Mouse (Mus musculus): ENCODE data around the gene Lrp2bp.

Gene Lrp2bp

GRCm38 (mm10) chr8:45999138-45999783 lies at the start of gene Lrp2bp:
Gene Lrp2bp (plus strand): TSS chr8:45999303.
- no peak for DNase-seq (ENCODE audit: extremely low read depth, low read depth, low spot score)

DNA sequence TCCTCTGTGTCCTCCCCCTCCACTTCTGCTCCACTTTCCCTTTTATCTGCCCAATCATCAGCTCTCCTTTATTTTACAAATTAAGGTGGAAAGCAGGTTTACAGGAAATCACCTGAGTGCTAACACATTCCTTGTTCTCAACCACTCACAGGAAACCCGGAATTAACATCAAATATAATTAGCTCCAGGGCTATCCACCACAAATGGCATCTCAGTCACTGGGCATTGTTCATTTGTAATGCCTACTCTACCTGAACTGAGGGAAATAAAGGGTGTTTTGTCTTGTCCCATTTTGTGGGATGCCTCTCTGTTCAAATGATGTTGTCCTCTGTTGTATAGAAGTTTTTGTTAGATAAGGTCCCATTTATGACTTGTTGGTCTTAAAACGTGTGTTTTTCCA lies 48.5 kb upstream of the Lrp2bp start:
- DNase-seq (ENCODE audit: extremely low read depth, low read depth, low spot score), result no peak

GRCm38 (mm10) chr8:45970894-45971293 lies 28.2 kb upstream of the Lrp2bp start:
- no peak for DNase-seq (ENCODE audit: extremely low read depth, low read depth, low spot score)

- no peak for DNase-seq (ENCODE audit: extremely low read depth, low read depth, low spot score)
These were observed 25.1 kb upstream of the Lrp2bp start for GRCm38 (mm10) chr8:45973988-45974505.

DNA sequence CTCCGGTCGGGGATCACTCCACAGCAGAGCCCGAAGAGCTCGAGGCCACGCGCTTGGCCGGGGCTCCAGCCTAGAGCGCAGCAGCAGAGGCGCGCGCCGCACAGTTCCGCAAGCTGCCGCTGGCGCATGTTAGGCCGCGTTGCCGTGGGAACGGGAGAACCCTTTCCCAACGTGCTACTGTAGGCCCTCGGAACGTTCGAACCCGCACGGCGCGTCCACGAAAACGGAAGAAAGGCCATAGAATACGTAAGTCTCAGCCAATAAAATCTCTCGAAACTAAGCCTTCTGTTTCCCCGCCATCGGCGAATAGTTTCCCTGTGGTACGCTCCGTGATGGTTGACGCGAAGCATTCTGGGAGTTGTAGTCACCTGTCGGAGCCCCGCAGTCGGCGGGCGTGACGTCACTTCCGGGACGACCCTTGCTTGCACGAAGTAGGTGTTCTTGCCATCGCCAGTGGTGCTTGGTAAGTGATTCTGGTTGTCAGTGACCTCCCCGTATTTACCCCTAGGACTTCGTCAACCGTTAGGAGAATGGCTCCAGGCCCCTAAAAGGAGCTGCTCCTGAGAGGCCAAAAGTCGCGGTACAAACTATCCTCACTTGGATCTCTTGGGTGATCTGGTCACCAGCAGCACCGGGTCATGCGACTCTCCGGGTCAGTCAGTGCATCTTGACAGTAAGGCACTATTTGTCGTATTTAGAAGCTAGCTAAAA lies 23.8 kb upstream of the Lrp2bp start, which contains the start of the genes 1700029J07Rik and Ufsp2:
Gene 1700029J07Rik, minus strand, starts transcription at position 127 of the 711 bp plus-strand sequence.
Gene Ufsp2, plus strand, starts transcription at position 403 of the 711 bp plus-strand sequence.
- DNase-seq (ENCODE audit: extremely low read depth, low read depth, low spot score), result peak; percentile 87

GRCm38 (mm10) chr8:45975837-45976468 lies 23.1 kb upstream of the Lrp2bp start:
- DNase-seq (ENCODE audit: extremely low read depth, low read depth, low spot score), result no peak

- no peak for DNase-seq (ENCODE audit: extremely low read depth, low read depth, low spot score)
These were observed 12.4 kb upstream of the Lrp2bp start for GRCm38 (mm10) chr8:45986665-45987064.

DNA sequence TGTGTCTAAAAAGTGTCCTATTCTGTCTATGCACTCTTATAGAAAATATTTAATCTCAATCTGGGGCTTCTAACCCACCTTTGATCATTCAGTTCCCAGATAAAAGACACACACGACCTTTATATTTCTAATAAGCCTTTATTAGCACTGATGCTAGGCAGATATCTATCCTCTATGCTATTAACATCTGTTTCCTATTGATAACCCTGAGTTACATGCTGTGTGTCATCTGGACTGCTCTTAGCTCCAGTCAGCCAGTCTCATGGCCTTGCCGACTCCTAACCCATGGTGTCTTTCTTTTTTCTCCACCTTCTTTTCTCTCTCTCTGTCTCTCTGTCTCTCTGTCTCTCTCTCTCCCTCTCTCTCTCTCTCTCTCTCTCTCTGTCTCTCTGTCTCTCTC lies 10.9 kb upstream of the Lrp2bp start:
- no peak for DNase-seq (ENCODE audit: extremely low read depth, low read depth, low spot score)

DNA sequence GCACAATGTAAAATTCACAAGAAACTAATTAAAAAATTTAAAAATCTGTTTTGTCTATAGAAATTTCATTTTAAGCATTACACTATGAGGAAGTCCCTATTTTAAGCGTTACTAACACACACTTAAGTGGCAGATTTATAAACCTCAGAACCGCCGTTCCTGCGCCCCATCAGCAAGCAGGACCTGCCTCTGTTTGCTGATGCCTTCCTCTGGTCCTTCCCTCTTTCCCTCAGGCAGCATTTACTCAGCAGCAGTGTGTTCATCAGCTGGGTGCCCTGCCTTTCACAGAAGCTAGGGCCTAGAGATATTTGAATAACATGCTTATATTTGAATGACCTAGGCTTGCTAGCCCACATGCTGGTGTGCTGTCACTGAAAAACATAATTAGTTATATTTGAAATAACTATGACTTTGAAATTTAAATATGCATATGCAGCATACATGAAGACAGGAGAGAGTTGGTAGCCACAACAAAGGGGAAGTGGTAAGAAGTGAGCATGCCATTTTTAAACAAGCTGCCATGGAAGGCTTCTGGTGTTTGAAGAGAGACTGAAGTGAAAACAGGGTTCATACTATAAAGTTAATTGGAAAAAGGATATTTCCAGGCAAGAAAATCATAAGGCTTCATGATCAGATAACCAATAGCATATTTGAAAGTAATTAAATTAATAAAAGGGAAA lies 8.3 kb upstream of the Lrp2bp start:
- no peak for DNase-seq (ENCODE audit: extremely low read depth, low read depth, low spot score)

- no peak for DNase-seq (ENCODE audit: extremely low read depth, low read depth, low spot score)
These were observed 5.0 kb upstream of the Lrp2bp start for GRCm38 (mm10) chr8:45994111-45994510.

DNA sequence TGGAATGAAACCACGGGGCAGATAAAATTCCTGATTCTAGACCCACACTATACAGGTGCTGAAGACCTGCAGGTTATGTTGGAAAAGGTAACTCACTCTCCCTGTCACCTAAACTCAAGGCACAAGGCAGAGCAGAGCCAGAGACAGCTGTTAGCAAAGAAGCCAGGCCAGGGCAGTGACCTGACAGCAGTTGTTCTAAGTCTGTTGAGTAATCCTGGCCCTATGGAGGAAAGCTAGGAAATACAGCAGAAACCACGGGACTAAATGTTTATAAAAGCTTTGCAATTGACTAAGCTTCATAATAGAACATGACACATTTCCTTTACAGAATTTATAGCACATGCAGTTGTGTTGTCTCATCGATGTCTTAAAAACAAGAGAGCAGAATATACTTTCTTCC lies 3.5 kb upstream of the Lrp2bp start:
- no peak for DNase-seq (ENCODE audit: extremely low read depth, low read depth, low spot score)

DNA sequence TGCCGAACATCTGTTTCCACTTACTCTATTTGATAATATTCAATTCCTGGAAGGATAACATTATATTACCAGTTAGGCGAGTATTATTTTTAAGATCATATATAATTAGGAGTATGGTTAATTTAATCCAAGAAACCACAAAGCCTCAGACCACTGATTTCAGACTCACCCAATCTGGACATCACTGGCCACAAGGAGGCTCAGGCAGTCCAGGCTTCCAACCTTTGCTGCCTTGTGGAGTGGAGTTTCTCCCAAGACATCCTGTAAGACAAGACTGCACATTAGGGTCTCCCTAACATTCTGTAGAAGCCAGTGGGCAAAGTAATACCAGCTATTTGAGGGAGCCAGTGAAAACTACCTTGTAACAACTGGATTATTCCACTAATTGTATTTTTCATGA lies 875 bp upstream of the Lrp2bp start:
- DNase-seq (ENCODE audit: extremely low read depth, low read depth, low spot score), result no peak

GRCm38 (mm10) chr8:45999784-46000705 lies 942 bp downstream of the Lrp2bp start:
- DNase-seq (ENCODE audit: extremely low read depth, low read depth, low spot score), result peak; percentile 52

DNA sequence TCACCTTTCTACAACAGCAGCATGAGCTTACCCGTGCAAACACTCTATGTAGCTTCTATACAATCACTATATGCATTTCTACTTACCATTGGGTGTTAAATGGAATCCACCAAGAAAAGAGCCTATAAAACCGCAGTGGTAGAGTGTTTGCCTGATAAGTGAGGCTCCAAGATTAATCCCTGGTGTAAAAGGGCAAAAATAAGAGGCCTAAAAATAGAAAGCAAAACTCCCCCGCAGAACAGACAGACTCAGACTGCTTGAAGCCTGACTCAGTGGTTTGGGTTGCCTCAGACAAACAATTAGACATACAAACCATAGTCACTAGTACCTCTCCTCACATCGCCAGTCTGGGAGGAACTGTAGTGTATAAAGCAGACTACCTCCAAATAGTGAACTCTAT lies 6.5 kb downstream of the Lrp2bp start, which contains the start of gene Ankrd37:
Gene Ankrd37, minus strand, starts transcription at position 112 of the 400 bp plus-strand sequence.
- no peak for DNase-seq (ENCODE audit: extremely low read depth, low read depth, low spot score)

GRCm38 (mm10) chr8:46007050-46007672 lies 8.1 kb downstream of the Lrp2bp start:
- no peak for DNase-seq (ENCODE audit: extremely low read depth, low read depth, low spot score)

DNA sequence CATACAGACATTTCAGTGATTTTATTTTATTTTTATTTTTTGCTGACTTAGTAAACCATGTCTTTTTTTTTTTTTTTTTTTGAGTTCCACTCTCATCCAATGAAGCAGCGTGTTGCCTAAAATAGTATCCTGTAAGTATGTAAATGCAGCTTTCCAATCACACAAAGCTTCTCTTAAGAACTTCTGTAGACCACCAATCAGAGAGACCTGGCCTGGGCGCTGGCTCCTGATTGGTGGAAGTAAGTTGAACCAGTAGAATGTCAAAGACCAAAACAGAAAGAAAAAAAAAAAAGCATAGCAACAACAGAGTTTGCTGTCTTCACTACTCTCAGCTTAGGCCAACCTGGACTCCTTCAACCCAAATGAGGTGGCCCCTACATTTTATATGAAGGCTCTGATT lies 11.2 kb downstream of the Lrp2bp start:
- no peak for DNase-seq (ENCODE audit: extremely low read depth, low read depth, low spot score)

- no peak for DNase-seq (ENCODE audit: extremely low read depth, low read depth, low spot score)
These were observed 11.9 kb downstream of the Lrp2bp start for GRCm38 (mm10) chr8:46010746-46011680.

DNA sequence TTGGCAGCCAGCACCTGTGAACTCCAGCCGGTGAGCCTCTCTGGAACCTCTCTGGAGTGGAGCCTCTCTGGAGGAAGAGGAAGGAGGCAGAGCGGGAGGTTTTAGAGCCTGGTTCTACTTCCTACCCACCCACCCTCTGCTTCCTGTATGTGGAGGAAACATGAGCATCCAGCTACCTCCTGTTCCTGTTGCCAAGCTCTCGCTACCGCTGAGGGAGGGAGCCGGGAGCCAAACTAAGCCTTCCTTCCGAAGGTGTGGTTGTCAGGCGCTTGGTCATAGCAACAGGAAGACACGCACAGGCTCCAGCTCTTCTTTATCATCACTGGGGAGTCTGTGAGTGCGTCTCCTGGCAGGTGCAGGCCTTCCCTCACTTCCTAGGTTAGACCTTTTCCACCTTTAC lies 23.1 kb downstream of the Lrp2bp start:
- DNase-seq (ENCODE audit: extremely low read depth, low read depth, low spot score), result no peak

GRCm38 (mm10) chr8:46022758-46023157 lies 23.7 kb downstream of the Lrp2bp start:
- no peak for DNase-seq (ENCODE audit: extremely low read depth, low read depth, low spot score)
